Mouse (Mus musculus) thymus, adult 2 months (tissue): Measurements from ENCODE around the gene Casq1. TPM values are rescaled to one million over a fixed set of nuclear protein-coding genes. Genes with fewer than 3 reads are reported as not detected.

ENCODE experiments used
- DNase-seq: peaks from one replicate; pipeline ENCODE4 v3.0.0; 2021
- H3K27ac ChIP-seq: fragments of 200-500 bp; 2 replicates; pipeline ENCODE4 v1.5.1; 2012; ENCODE audit warnings: low read length, control low read depth; ENCODE audit not compliant: control insufficient read depth, insufficient read depth
- H3K27me3 ChIP-seq: fragments of 200-500 bp; 2 replicates; pipeline ENCODE4 v1.6.1; 2012; ENCODE audit warnings: mild to moderate bottlenecking, low read length, moderate library complexity, mixed read lengths; ENCODE audit not compliant: control insufficient read depth, insufficient read depth
- H3K36me3 ChIP-seq: fragments of 200-500 bp; 2 replicates; pipeline ENCODE4 v1.6.1; 2012; ENCODE audit warnings: mild to moderate bottlenecking, low read length, moderate library complexity; ENCODE audit not compliant: control insufficient read depth, insufficient read depth
- H3K4me1 ChIP-seq: fragments of 200-500 bp; replicated peaks from 2 replicates; pipeline ENCODE4 v1.6.1; 2012; ENCODE audit warnings: low read length; ENCODE audit not compliant: control insufficient read depth, insufficient read depth
- H3K4me3 ChIP-seq: fragments of 200-500 bp; 2 replicates; pipeline ENCODE4 v1.5.1; 2012; ENCODE audit warnings: mild to moderate bottlenecking, low read length, control low read depth, moderate library complexity; ENCODE audit not compliant: control insufficient read depth, insufficient read depth
- CTCF ChIP-seq: fragments of 200-500 bp; IDR thresholded peaks from 2 replicates; pipeline ENCODE4 v1.5.1; 2012; ENCODE audit warnings: mild to moderate bottlenecking, control low read depth, low read length, moderate library complexity, borderline replicate concordance; ENCODE audit not compliant: control insufficient read depth, poor library complexity, insufficient read depth; ENCODE audit errors: extremely low read depth
- POLR2A ChIP-seq: fragments of 200-500 bp; IDR thresholded peaks from 2 replicates; pipeline ENCODE4 v1.6.1; 2012; ENCODE audit warnings: mild to moderate bottlenecking, low read length, control low read depth, moderate library complexity; ENCODE audit not compliant: control insufficient read depth, poor library complexity, insufficient read depth; ENCODE audit errors: extremely low read depth
- WGBS: fragments of 180-500 bp; shearing (Covaris S2); methylation state at CpG from one replicate; pipeline ENCODE4 v1.1.7; 2018; 5-methylcytosine and 5-hydroxymethylcytosine counted together
- polyA plus RNA-seq: library from polyadenylated mRNA; depleted of rRNA; stranded (reverse); fragments of >200 nt; gene quantifications from 2 replicates; pipeline ENCODE4 v1.2.3, GENCODE M21; 2012

Gene Casq1
- polyA plus RNA-seq, 1 experiment: 1.4 TPM

DNA sequence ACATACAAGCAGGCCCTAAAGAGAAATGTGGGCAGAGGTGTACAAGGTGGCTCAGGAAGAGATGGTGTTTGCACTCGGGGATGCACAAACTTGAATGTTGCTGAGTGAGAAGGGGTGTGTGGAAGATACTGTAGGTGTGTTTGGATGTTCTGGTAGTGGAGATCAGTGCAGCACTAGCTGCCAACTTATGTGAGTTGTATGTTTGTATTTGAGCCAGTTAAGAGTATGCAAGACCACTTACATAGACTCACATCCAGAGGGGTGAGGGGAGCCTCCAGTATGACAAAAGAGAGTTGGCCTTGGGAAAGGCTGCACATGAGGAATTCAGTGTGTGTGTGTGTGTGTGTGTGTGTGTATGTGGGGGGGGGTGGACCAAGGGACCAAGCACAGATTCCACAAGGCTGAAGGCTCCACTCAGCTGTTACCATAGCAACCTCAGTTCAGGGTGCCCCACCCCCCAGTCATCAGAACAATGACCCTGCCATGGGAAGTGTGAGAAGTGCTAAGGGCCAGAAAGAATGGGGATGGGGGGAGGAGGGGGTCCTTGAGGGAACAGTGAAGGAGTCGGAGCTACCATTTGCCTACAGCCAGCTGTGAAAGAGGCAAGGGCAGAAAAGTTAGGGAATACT lies 16.7 kb downstream of the Casq1 start:
- DNase-seq: no peak
- Histone ChIP-seq H3K36me3 (peaks cover 10% of the 10 kb centered on the region; the same call in 1 of the 2 replicates), H3K4me1 (peaks cover 12% of the 10 kb centered on the region), H3K27me3 (no peaks in the 10 kb centered on the region), H3K4me3 (no peak overlapping the region), H3K27ac (no peak overlapping the region)
- no peak for TF ChIP-seq CTCF
- no peak for TF ChIP-seq POLR2A
- 92% methylated on average over 2 of the region's 2 CpGs for WGBS

DNA sequence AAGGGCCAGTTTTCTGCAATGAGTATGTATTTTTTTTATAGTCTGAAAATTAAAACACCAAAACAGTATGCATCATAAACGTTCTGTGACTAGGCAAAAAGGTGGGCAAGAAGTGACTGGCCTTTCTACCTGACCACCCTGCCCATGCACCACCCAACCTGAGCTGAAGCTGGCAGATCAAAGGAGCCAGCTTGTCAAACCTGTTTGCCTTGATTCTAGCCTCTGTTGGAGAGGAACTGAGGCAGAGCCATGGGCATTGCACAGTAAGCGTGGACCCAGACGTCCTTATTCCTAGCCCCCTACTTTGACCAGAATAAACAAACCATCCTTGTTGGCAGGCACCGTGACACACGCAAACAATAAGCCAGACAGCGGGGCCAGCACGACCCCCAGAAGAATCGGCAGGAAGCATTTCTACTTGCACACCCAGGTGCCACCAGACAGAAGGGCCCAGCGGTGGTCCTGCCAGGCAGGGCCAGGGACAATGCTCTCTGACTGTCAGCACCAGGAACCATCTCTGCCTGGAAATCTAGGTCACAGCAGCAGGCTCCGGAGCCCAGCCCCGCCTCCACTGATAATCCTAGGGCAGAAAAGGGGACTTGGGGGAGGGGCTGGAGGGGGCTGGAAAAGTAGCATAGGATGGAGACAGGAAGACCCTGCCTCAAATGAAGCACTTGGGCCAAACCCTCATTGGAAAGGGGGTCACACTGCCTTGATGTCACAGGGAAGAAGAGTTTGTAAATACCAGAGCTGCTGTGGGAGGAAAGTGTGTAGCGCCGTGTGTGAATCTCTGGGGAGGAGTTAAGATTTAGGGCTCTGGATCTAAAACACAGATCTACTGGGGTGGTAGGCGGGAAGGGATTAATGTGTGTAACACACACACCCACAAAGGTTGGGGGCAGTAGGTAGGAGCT lies 17.4 kb downstream of the Casq1 start:
- Histone ChIP-seq H3K4me3 (no peak overlapping the region), H3K36me3 (peaks cover 12% of the 10 kb centered on the region; the same call in 1 of the 2 replicates), H3K27ac (no peak overlapping the region), H3K4me1 (peaks cover 12% of the 10 kb centered on the region), H3K27me3 (no peaks in the 10 kb centered on the region)
- TF ChIP-seq POLR2A (no peak), CTCF (no peak)
- 91% methylated on average over 14 of the region's 14 CpGs for WGBS
- no peak for DNase-seq

DNA sequence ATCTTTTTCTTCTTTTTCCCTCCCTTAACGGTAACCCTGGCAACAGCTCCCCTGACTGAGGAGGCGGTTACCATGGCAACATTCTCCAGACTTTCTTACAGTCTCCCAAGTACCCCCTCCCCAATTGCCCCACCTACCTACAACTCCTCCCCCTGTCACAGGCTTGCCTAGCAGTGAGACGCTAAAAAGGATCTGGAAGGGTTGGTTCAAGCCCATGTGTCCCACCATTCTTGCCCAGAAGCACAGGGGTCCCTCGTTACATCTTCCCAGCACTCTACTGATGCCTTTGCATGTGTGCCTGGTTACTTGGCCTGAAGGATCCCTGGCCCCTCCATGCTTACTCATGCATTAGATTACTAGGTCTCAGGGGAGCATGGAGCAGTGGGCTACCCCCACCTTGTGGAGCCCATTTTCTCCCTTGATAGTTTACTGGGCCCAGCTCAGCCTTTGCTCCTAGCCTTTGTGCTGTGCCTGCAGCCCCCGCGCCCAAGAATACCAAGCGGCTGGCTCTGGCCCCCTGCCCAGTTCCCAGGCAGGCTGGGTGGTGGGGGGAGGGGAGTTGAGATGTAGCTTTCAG lies 18.7 kb downstream of the Casq1 start:
- Histone ChIP-seq H3K36me3 (peaks cover 20% of the 10 kb centered on the region; the same call in 1 of the 2 replicates), H3K4me3 (no peak overlapping the region), H3K27me3 (no peaks in the 10 kb centered on the region), H3K4me1 (peaks cover 11% of the 10 kb centered on the region), H3K27ac (no peak overlapping the region)
- no peak for DNase-seq
- no peak for TF ChIP-seq CTCF
- no peak for TF ChIP-seq POLR2A
- WGBS: 96% methylated on average over 7 of the region's 7 CpGs

DNA sequence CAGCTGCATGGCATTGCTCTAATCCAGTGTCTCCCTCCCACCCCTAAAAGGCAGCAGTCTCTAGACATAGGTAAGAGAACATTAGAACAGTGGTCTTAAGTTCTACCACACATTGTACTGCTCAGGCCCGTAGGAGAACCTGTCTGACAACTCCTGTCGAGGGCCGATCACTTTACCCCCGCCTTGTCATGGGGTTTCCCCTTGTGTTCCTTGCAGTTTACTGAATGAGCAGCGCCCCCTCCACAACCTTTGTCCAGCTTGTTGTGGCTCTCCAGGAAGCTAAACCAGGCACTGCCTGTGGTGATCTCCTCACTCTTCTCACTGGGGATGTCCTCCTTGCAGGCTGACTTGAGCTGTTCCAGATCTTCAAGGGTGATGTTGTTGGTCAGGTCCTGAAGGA lies 19.5 kb downstream of the Casq1 start:
- TF ChIP-seq POLR2A (no peak), CTCF (no peak)
- H3K4me1 ChIP-seq: peaks cover 9% of the 10 kb centered on the region
- H3K4me3 ChIP-seq: no peak overlapping the region
- no peak overlapping the region for H3K27ac ChIP-seq
- H3K27me3 ChIP-seq: no peaks in the 10 kb centered on the region
- WGBS: 90% methylated on average over 5 of the region's 5 CpGs
- H3K36me3 ChIP-seq: peaks cover 26% of the 10 kb centered on the region
- DNase-seq: no peak

DNA sequence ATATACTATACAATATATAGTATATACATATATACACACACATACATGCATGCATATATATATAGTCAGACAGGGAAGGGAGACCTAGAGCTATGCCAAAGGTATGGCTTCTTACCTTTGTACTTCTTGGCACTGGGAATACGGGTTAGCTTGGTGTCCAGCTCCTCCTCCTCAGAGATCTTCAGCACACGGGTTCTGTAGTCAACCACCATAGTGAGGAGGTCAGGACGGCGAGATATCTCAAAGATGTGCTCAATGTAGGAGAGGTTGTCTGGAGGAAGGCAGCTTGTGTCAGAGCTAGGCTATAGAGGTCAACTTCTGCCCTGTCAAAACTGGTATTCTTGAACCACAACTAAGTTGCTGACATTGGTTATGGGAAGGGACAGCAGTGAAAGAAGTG lies 20.7 kb downstream of the Casq1 start:
- H3K36me3 ChIP-seq: peaks cover 38% of the 10 kb centered on the region
- WGBS: 97% methylated on average over 4 of the region's 4 CpGs
- TF ChIP-seq POLR2A: no peak
- TF ChIP-seq CTCF: no peak
- no peak for DNase-seq
- H3K4me1 ChIP-seq: peaks cover 7% of the 10 kb centered on the region
- H3K27me3 ChIP-seq: no peaks in the 10 kb centered on the region
- H3K4me3 ChIP-seq: no peak overlapping the region
- H3K27ac ChIP-seq: no peak overlapping the region

DNA sequence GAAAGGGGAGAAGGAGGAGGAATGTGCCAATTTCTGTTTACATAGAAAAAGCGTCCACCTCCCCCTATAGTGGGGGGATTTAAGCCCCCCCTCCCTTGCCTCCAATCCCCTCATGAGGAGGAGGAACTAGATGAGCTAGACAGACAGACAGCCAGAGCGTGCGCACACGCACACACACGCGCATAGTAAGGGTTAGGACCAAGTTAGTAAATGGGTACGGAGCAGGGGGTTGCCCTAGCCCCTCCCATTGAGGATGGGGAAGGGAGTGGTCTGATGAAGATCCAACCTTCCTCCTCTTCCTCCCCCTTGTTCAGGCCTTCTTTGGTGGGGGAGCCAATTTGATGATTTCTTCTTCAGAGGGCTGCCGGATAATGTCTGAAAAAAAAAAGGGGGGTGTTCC lies 21.4 kb downstream of the Casq1 start:
- no peak for TF ChIP-seq POLR2A
- Histone ChIP-seq H3K4me1 (peaks cover 7% of the 10 kb centered on the region), H3K27me3 (no peaks in the 10 kb centered on the region), H3K27ac (no peak overlapping the region), H3K4me3 (no peak overlapping the region), H3K36me3 (peaks cover 43% of the 10 kb centered on the region)
- DNase-seq: no peak
- WGBS: 94% methylated on average over 8 of the region's 8 CpGs

DNA sequence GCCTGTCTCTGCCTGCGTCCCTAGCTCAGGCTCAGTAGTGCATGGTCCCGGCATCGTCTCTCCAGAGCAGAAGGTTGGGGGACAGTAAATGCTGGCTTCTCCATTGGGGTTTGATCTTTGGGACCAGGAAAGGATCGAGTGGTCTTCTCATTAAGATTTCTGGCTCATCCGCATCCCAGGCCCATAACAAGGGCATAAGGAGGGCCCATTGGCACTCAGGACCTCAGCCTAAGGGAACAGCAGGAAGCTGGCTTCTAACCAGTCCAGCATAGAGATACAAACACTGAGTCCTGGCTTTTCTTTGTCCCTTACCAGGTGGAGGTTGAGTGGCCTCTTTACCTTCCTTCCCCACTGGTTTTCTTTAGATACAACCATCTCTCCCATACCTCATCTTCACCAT lies 21.8 kb downstream of the Casq1 start:
- TF ChIP-seq POLR2A: no peak
- TF ChIP-seq CTCF: no peak
- no peak for DNase-seq
- Histone ChIP-seq H3K27me3 (no peaks in the 10 kb centered on the region), H3K27ac (no peak overlapping the region), H3K36me3 (peaks cover 43% of the 10 kb centered on the region), H3K4me3 (no peak overlapping the region), H3K4me1 (peaks cover 7% of the 10 kb centered on the region)
- 95% methylated on average over 5 of the region's 5 CpGs for WGBS
